Mouse (Mus musculus) frontal cortex, postnatal 25 days (tissue): ENCODE results near the gene Cenpx.
"Not testable (repeated sequence)": the region's sequence is repeated elsewhere in the genome, so short reads cannot be mapped to it uniquely, and the experiment has no call there.

Source experiments
- DNase-seq, 2 experiments: peaks; one replicate each; pipeline ENCODE4 v3.0.0; 2022; ENCODE audit warnings: low spot score in 2 of 2

Cenpx gene

GRCm38 (mm10) chr11:120697741-120698140 lies 15.8 kb downstream of the Cenpx start:
- no peak for DNase-seq

- DNase-seq, result no peak
Observed at GRCm38 (mm10) chr11:120696568-120696967, 17.0 kb downstream of the Cenpx start.

- no peak for DNase-seq
Observed at GRCm38 (mm10) chr11:120695641-120696040, 17.9 kb downstream of the Cenpx start.

- no peak for DNase-seq
Observed at GRCm38 (mm10) chr11:120695184-120695583, 18.4 kb downstream of the Cenpx start.

- DNase-seq, result no peak
Observed at GRCm38 (mm10) chr11:120693461-120693860, 20.1 kb downstream of the Cenpx start.

GRCm38 (mm10) chr11:120692471-120693011 lies 21.0 kb downstream of the Cenpx start:
- no peak for DNase-seq

- DNase-seq, result no peak
Observed at GRCm38 (mm10) chr11:120689365-120689764, 24.2 kb downstream of the Cenpx start.

- DNase-seq, result no peak
Observed at GRCm38 (mm10) chr11:120686650-120687272, 26.8 kb downstream of the Cenpx start.

- no peak for DNase-seq
Observed at GRCm38 (mm10) chr11:120684660-120685059, 28.9 kb downstream of the Cenpx start.

GRCm38 (mm10) chr11:120684086-120684485 lies 29.5 kb downstream of the Cenpx start:
- DNase-seq, result no peak

GRCm38 (mm10) chr11:120683536-120683935 lies 30.0 kb downstream of the Cenpx start:
- no peak for DNase-seq

- no peak for DNase-seq
Observed at GRCm38 (mm10) chr11:120682683-120683082, 30.9 kb downstream of the Cenpx start.

- DNase-seq, result no peak
Observed at GRCm38 (mm10) chr11:120679909-120680308, 33.6 kb downstream of the Cenpx start.

- DNase-seq, result no peak
Observed at GRCm38 (mm10) chr11:120676951-120677350, 36.6 kb downstream of the Cenpx start.

GRCm38 (mm10) chr11:120675875-120676274 lies 37.7 kb downstream of the Cenpx start:
- not testable (repeated sequence) for DNase-seq

- DNase-seq, result no peak
Observed at GRCm38 (mm10) chr11:120673594-120674122, 39.9 kb downstream of the Cenpx start.

- DNase-seq, result peak; percentile 85 to 86
Observed at GRCm38 (mm10) chr11:120672687-120673593, 40.6 kb downstream of the Cenpx start, which contains the start of gene Aspscr1. Gene Aspscr1 (plus strand): TSS chr11:120672973.

- DNase-seq, result no peak
Observed at GRCm38 (mm10) chr11:120666617-120667016, 46.9 kb downstream of the Cenpx start.

GRCm38 (mm10) chr11:120665406-120665805 lies 48.1 kb downstream of the Cenpx start:
- DNase-seq, result no peak

- DNase-seq, result no peak
Observed at GRCm38 (mm10) chr11:120663714-120664113, 49.8 kb downstream of the Cenpx start.

GRCm38 (mm10) chr11:120662759-120663158 lies 50.8 kb downstream of the Cenpx start:
- no peak for DNase-seq

- DNase-seq, result no peak
Observed at GRCm38 (mm10) chr11:120661076-120661460, 52.5 kb downstream of the Cenpx start, which contains the start of gene Notum. Gene Notum (minus strand): TSS chr11:120661175.
